Mouse (Mus musculus): Measurements from ENCODE around the gene Popdc3. TPM values are rescaled to one million over a fixed set of nuclear protein-coding genes. Genes with fewer than 3 reads are reported as not detected.

Popdc3 gene
- polyA plus RNA-seq, 1 experiment: not detected

GRCm38 (mm10) chr10:45356091-45356490 lies 178.2 kb downstream of the Popdc3 start:
- no peak for TF ChIP-seq CTCF (IDR thresholded peaks at IDR 0.05; ENCODE audit: insufficient read depth, low read depth, low read length)
- no peak for TF ChIP-seq POLR2A (IDR thresholded peaks at IDR 0.05; ENCODE audit: insufficient read depth, low read depth, low read length)
- Histone ChIP-seq H3K27ac (ENCODE audit: insufficient read depth, low read depth, low read length) (no peak overlapping the region), H3K4me3 (ENCODE audit: insufficient read depth, low read depth, low read length) (no peak overlapping the region), H3K4me1 (ENCODE audit: control insufficient read depth, insufficient read depth, low read length) (no peaks in the 10 kb centered on the region)
- WGBS: 92% methylated on average over 6 of the region's 6 CpGs

DNA sequence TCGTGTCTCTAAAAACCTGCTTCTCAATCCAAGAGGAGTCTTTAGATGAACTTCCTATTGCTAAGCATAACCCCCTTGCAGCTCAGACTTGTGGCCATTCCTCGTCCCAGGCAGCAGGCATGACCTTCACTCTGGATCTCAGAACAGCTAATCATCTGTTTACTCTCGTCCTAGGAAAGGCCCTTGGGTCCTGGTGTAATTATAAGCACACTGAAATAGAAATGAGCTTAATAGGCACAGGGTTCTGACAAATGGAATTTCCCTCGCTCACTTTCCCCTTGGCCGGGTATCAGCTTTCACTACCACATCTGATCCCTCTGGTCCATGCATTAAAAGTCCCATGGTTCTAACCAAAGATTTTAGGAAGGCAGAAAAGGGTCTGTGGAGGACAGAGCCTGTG lies 185.5 kb downstream of the Popdc3 start:
- no peak for TF ChIP-seq CTCF (IDR thresholded peaks at IDR 0.05; ENCODE audit: insufficient read depth, low read depth, low read length)
- no peak for TF ChIP-seq POLR2A (IDR thresholded peaks at IDR 0.05; ENCODE audit: insufficient read depth, low read depth, low read length)
- Histone ChIP-seq H3K27ac (ENCODE audit: insufficient read depth, low read depth, low read length) (no peak overlapping the region), H3K4me3 (ENCODE audit: insufficient read depth, low read depth, low read length) (no peak overlapping the region), H3K4me1 (ENCODE audit: control insufficient read depth, insufficient read depth, low read length) (no peaks in the 10 kb centered on the region)
- 65% methylated on average over 5 of the region's 5 CpGs for WGBS

- no peak overlapping the region for H3K27ac ChIP-seq (ENCODE audit: insufficient read depth, low read depth, low read length)
- no peak overlapping the region for H3K4me3 ChIP-seq (ENCODE audit: insufficient read depth, low read depth, low read length)
- H3K4me1 ChIP-seq (ENCODE audit: control insufficient read depth, insufficient read depth, low read length): no peaks in the 10 kb centered on the region
- 90% methylated on average over 17 of the region's 17 CpGs for WGBS
- TF ChIP-seq POLR2A (IDR thresholded peaks at IDR 0.05; ENCODE audit: insufficient read depth, low read depth, low read length): no peak
- no peak for TF ChIP-seq CTCF (IDR thresholded peaks at IDR 0.05; ENCODE audit: insufficient read depth, low read depth, low read length)
These were observed 189.2 kb downstream of the Popdc3 start for GRCm38 (mm10) chr10:45366987-45367705.

Other genes starting within 250 kb of the Popdc3 start
- gene Prep, start 110.9 kb upstream of the Popdc3 start, polyA plus RNA-seq (2012; ENCODE audit: insufficient read depth, insufficient read length, low replicate concordance, missing spikeins): not detected in 2 replicates
- not detected in 2 replicates for gene Bves, start 157.7 kb downstream of the Popdc3 start, polyA plus RNA-seq (2012; ENCODE audit: insufficient read depth, insufficient read length, low replicate concordance, missing spikeins)

Data from olfactory bulb, adult 2 months (tissue).